Mouse (Mus musculus) c-Kit-positive CD71-positive TER-119-negative erythroid progenitor cells, embryonic 14.5 days (primary cell): ENCODE data around the gene Spocd1.

ENCODE experiments used
- DNase-seq: peaks from one replicate; pipeline ENCODE4 v3.0.0-alpha.2; 2013; ENCODE audit warnings: low read depth

Spocd1 gene

DNA sequence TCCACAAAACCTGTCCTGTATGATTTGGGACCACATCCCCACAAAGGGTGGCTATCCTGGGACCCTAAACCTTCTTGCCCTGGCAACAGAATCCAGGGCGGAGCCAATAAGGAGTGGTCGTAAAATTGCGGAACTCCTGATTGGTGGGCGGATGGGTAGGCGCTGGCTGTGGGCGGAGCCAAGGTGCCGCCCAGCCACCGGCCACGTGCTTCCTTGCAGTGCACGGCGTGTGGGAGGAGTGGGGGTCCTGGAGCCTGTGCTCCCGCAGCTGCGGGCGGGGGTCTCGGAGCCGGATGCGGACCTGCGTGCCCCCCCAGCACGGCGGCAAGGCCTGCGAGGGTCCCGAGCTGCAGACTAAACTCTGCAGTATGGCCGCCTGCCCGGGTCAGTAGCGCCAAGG lies 77.5 kb downstream of the Spocd1 start:
- DNase-seq, result no peak
